Mouse (Mus musculus) bone marrow, adult 2 months (tissue): ENCODE measurements around the gene Mtr.

Source experiments
- CTCF ChIP-seq: fragments of 200-500 bp; IDR thresholded peaks from 2 replicates; pipeline ENCODE4 v1.5.1; 2011; ENCODE audit warnings: low read length, control low read depth; ENCODE audit not compliant: control insufficient read depth, insufficient read depth
- POLR2A ChIP-seq: fragments of 200-500 bp; IDR thresholded peaks from 2 replicates; pipeline ENCODE4 v1.6.1; 2011; ENCODE audit warnings: low read depth, mild to moderate bottlenecking, control low read depth, low read length, borderline replicate concordance; ENCODE audit not compliant: control insufficient read depth

- TF ChIP-seq CTCF (no peak), POLR2A (no peak)
These were observed 10.1 kb upstream of the Mtr start for GRCm38 (mm10) chr13:12267971-12268370.
